Mouse (Mus musculus): Measurements from ENCODE around the gene Hadhb. TPM values are rescaled to one million over a fixed set of nuclear protein-coding genes. Genes with fewer than 3 reads are reported as not detected.
"Not testable (repeated sequence)": the region's sequence is repeated elsewhere in the genome, so short reads cannot be mapped to it uniquely, and the experiment has no call there.

Gene Hadhb
- total and polyA plus RNA-seq, 3 experiments: 69.5 to 118 (median 78.3) TPM

DNA sequence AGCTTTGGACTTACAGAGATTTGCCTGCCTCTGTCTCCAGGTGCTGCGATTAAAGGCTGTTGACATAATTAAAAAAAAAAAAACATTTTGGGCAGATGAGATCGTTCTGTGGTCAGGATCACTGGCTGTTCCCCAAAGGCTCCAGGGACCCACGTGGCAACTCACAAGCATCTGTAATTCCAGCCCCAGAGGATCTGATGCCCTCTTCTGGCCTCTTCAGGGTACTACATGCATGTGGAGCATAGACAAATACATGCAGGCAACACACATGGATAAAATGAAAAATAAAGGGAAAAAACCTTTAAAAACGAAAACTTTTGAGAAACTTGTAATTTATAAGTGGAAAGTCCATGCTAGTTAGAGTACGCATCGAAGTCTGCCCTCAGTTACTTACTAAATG lies 52.2 kb downstream of the Hadhb start:
- dilution Hi-C loops (cut with MboI; ENCODE audit: extremely low pct_ligation_motif_present, extremely low pct_unique_long_range_greater_than_20kb, low sequenced_read_pairs) (no loop called here), in situ Hi-C loops (cut with MboI; ENCODE audit: low pct_ligation_motif_present, low pct_unique_long_range_greater_than_20kb, low sequenced_read_pairs) (no loop called here)
- Histone ChIP-seq H3K36me3 (replicated peaks in 1 of 2; ENCODE audit: control insufficient read depth in 1 of 2, insufficient read depth in 1 of 2, low read length in 1 of 2) (no peaks in the 10 kb centered on the region), H3K4me1 (ENCODE audit: control insufficient read depth in 1 of 2, insufficient read depth in 2 of 2) (peaks cover 6 to 14% of the 10 kb centered on the region in 2 experiments), H3K4me2 (ENCODE audit: insufficient read depth, low read depth, poor library complexity, severe bottlenecking) (no peak overlapping the region), H3K9ac (ENCODE audit: insufficient read depth, low read depth) (no peak overlapping the region), H3K79me2 (replicated peaks; ENCODE audit: control insufficient read depth, extremely low read depth, insufficient read depth, poor library complexity, severe bottlenecking) (no peaks in the 10 kb centered on the region), H3K4me3 (replicated peaks in 1 of 3; ENCODE audit: low read depth in 2 of 3, low read length in 2 of 3, poor library complexity in 1 of 3) (no peak overlapping the region), H3K9me3 (replicated peaks; ENCODE audit: low read length) (no peaks in the 10 kb centered on the region), H3K27ac (ENCODE audit: insufficient read depth, low read depth) (no peak overlapping the region), H3K27me3 (replicated peaks) (no peaks in the 10 kb centered on the region)
- DNase-seq (ENCODE audit: extremely low read depth): peak; percentile 63
- TF ChIP-seq JUN (IDR thresholded peaks at IDR 0.05; ENCODE audit: insufficient read depth, low read depth, low read length): no peak
- no peak for TF ChIP-seq SIN3A (IDR thresholded peaks at IDR 0.05; ENCODE audit: low read length)
- no peak for TF ChIP-seq RCOR1 (conservative IDR thresholded peaks at IDR 0.05; ENCODE audit: low read depth, low read length)
- peak; percentile 51 for TF ChIP-seq RAD21 (IDR thresholded peaks at IDR 0.05; ENCODE audit: low read depth, low read length)
- TF ChIP-seq ZNF384 (IDR thresholded peaks at IDR 0.05; ENCODE audit: low read depth, low read length): no peak
- TF ChIP-seq UBTF (IDR thresholded peaks at IDR 0.05; ENCODE audit: low read depth, low read length): no peak
- TF ChIP-seq JUND (conservative IDR thresholded peaks at IDR 0.05; ENCODE audit: low read depth, low read length): no peak
- peak; percentile 68; the same call in 1 of the 2 replicates for TF ChIP-seq MAX (IDR thresholded peaks at IDR 0.05; ENCODE audit: low read length)
- no peak for TF ChIP-seq ELF1 (IDR thresholded peaks at IDR 0.05; ENCODE audit: low read depth, low read length)
- TF ChIP-seq ETS1 (conservative IDR thresholded peaks at IDR 0.05; ENCODE audit: low read depth, low read length): no peak
- peak; percentile 63 to 72 for TF ChIP-seq CTCF (conservative IDR thresholded peaks at IDR 0.05 in 1 of 2, IDR thresholded peaks at IDR 0.05 in 1 of 2; ENCODE audit: low read depth in 2 of 2, low read length in 2 of 2)
- no peak for TF ChIP-seq MAFK (IDR thresholded peaks at IDR 0.05; ENCODE audit: insufficient replicate concordance, low read length)
- no peak for TF ChIP-seq BHLHE40 (IDR thresholded peaks at IDR 0.05; ENCODE audit: low read depth, low read length)
- TF ChIP-seq MXI1 (IDR thresholded peaks at IDR 0.05; ENCODE audit: low read depth, low read length): peak; percentile 41; the same call in 1 of the 2 replicates
- peak; percentile 90 for TF ChIP-seq MYC (IDR thresholded peaks at IDR 0.05; ENCODE audit: low read depth, low read length)
- TF ChIP-seq PAX5 (IDR thresholded peaks at IDR 0.05; ENCODE audit: low read length): no peak
- TF ChIP-seq KAT2A (IDR thresholded peaks at IDR 0.05; ENCODE audit: insufficient replicate concordance, low read length): no peak
- peak; percentile 26; the same call in 1 of the 2 replicates for TF ChIP-seq USF1 (IDR thresholded peaks at IDR 0.05; ENCODE audit: low read depth, low read length)
- TF ChIP-seq SMC3 (IDR thresholded peaks at IDR 0.05; ENCODE audit: low read depth, low read length): peak; percentile 60

- in situ Hi-C loops (cut with MboI; ENCODE audit: low pct_ligation_motif_present, low pct_unique_long_range_greater_than_20kb, low sequenced_read_pairs): loop anchor here (10.0 kb wide), 2 partner anchors 274 to 424 kb away; no protein-coding TSS in a partner anchor
These were observed 55.7 kb downstream of the Hadhb start for GRCm38 (mm10) chr5:30210758-30211157.

More at GRCm38 (mm10) chr5:30210758-30211157, 55.7 kb downstream of the Hadhb start:
- H3K27ac ChIP-seq (ENCODE audit: insufficient read depth, low read depth); H3K9ac ChIP-seq (ENCODE audit: insufficient read depth, low read depth); dilution Hi-C loops (cut with MboI; ENCODE audit: extremely low pct_ligation_motif_present, extremely low pct_unique_long_range_greater_than_20kb, low sequenced_read_pairs); H3K27me3 ChIP-seq (replicated peaks); H3K4me3 ChIP-seq (replicated peaks in 1 of 3; ENCODE audit: low read depth in 2 of 3, low read length in 2 of 3, poor library complexity in 1 of 3); H3K79me2 ChIP-seq (replicated peaks; ENCODE audit: control insufficient read depth, extremely low read depth, insufficient read depth, poor library complexity, severe bottlenecking); DNase-seq (ENCODE audit: extremely low read depth); H3K4me2 ChIP-seq (ENCODE audit: insufficient read depth, low read depth, poor library complexity, severe bottlenecking); H3K4me1 ChIP-seq (ENCODE audit: control insufficient read depth in 1 of 2, insufficient read depth in 2 of 2); H3K9me3 ChIP-seq (replicated peaks; ENCODE audit: low read length); H3K36me3 ChIP-seq (replicated peaks in 1 of 2; ENCODE audit: control insufficient read depth in 1 of 2, insufficient read depth in 1 of 2, low read length in 1 of 2): not testable (repeated sequence)
- peak in 1 of 2 experiments; percentile 29; a peak in 2 of 4 replicates for TF ChIP-seq CTCF (conservative IDR thresholded peaks at IDR 0.05 in 1 of 2, IDR thresholded peaks at IDR 0.05 in 1 of 2; ENCODE audit: low read depth in 2 of 2, low read length in 2 of 2)
- TF ChIP-seq ZNF384 (IDR thresholded peaks at IDR 0.05; ENCODE audit: low read depth, low read length): peak; percentile 49
